Mouse (Mus musculus) heart, embryonic 13.5 days (tissue): ENCODE measurements around the gene Fam207a. TPM values are rescaled to one million over a fixed set of nuclear protein-coding genes. Genes with fewer than 3 reads are reported as not detected.

Source experiments
- ATAC-seq: fragments of 200-750 bp; cut with Nextera tagmentation; 2 replicates; pipeline ENCODE4 v1.8.0; 2017; ENCODE audit warnings: moderate TSS enrichment; ENCODE audit not compliant: insufficient number of reproducible peaks, low FRiP score, low TSS enrichment; ENCODE audit errors: extremely low read depth
- H3K27ac ChIP-seq: fragments of 300-500 bp; sonication (generic); replicated peaks from 2 replicates; pipeline ENCODE4 v1.5.1; 2015; ENCODE audit warnings: moderate library complexity, mild to moderate bottlenecking, inconsistent platforms
- H3K27me3 ChIP-seq: fragments of 300-500 bp; sonication (generic); replicated peaks from 2 replicates; pipeline ENCODE4 v1.6.1; 2015; ENCODE audit warnings: mild to moderate bottlenecking, inconsistent platforms
- H3K36me3 ChIP-seq: fragments of 300-500 bp; sonication (generic); 2 replicates; pipeline ENCODE4 v1.6.1; 2015; ENCODE audit warnings: mild to moderate bottlenecking, inconsistent platforms
- H3K4me1 ChIP-seq: fragments of 300-500 bp; sonication (generic); 2 replicates; pipeline ENCODE4 v1.6.1; 2015; ENCODE audit warnings: inconsistent platforms
- H3K4me2 ChIP-seq: fragments of 300-500 bp; sonication (generic); 2 replicates; pipeline ENCODE4 v1.6.1; 2015; ENCODE audit warnings: inconsistent platforms, mild to moderate bottlenecking, moderate library complexity
- H3K4me3 ChIP-seq: fragments of 300-500 bp; sonication (generic); 2 replicates; pipeline ENCODE4 v1.5.1; 2015; ENCODE audit warnings: moderate library complexity, mild to moderate bottlenecking, inconsistent platforms
- H3K9ac ChIP-seq: fragments of 300-500 bp; sonication (generic); 2 replicates; pipeline ENCODE4 v1.6.1; 2015; ENCODE audit warnings: inconsistent platforms, mild to moderate bottlenecking, moderate library complexity
- H3K9me3 ChIP-seq: fragments of 300-500 bp; sonication (generic); 2 replicates; pipeline ENCODE4 v1.6.1; 2016; ENCODE audit warnings: inconsistent platforms
- WGBS: fragments of 180-500 bp; shearing (Covaris S2); methylation state at CpG from one replicate; pipeline ENCODE4 v1.1.7; 2015; ENCODE audit warnings: mixed read lengths; 5-methylcytosine and 5-hydroxymethylcytosine counted together
- polyA plus RNA-seq: library from polyadenylated mRNA; unstranded; fragments of >200 nt; fragmentation: Nextera tagmentation; extraction: Ambion mirVana; gene quantifications from 2 replicates; pipeline ENCODE4 v1.2.1, GENCODE M21; 2015

The Fam207a gene
- polyA plus RNA-seq, 1 experiment from 2014 or later, result 24.0 TPM

- Histone ChIP-seq H3K36me3 (peaks cover 75% of the 10 kb centered on the region), H3K4me1 (peaks cover 18% of the 10 kb centered on the region), H3K27ac (no peak overlapping the region)
Observed at GRCm38 (mm10) chr10:77510225-77510982, 5.2 kb downstream of the Fam207a start.

DNA sequence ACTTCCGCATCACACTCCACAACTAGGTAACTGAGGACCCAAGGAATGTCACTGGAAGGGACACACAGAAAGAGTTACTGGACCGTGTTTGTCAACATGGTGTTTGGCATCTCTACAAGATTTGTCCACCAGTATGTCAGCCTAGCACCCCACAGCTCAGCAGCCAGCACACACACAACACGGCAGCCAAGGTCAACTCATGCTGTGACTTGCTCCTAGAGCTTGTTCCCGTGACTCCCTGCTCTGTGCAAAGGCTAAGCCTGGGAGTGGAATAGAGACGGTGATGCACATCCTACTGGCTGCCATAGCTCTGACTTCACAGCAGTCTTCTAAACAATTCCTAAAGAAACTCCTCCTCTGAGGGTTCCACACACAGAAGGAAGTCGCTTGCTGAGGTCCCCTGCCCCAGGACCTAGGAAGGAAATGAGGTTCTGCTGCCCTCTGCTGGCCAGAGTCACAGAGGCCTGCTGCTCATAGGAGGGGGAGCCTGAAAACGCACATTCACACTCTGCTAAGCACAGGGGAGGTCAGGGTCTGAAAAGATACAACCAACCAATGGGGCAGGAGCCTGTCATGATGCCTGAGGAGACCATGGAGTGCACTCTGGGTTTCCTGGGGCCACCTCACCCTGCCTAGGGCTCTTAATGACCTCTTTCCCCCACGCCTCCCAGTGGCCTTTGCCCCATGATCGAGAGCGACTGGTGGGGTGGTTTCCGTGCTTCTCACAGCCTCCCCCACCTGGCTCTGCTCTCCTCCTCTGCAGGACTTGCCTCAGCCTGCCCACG, 6.0 kb downstream of the Fam207a start:
- no peak overlapping the region for H3K4me3 ChIP-seq
- 52% methylated on average over 12 of the region's 12 CpGs for WGBS
- no peaks in the 10 kb centered on the region for H3K27me3 ChIP-seq
- no peaks in the 10 kb centered on the region for H3K9me3 ChIP-seq
- no peak overlapping the region for H3K4me2 ChIP-seq
- peaks cover 82% of the 10 kb centered on the region for H3K36me3 ChIP-seq
- H3K9ac ChIP-seq, result no peak overlapping the region
- H3K4me1 ChIP-seq, result peaks cover 11% of the 10 kb centered on the region
- ATAC-seq, result no peak
- no peak overlapping the region for H3K27ac ChIP-seq

More at GRCm38 (mm10) chr10:77510225-77510982, 5.2 kb downstream of the Fam207a start:
- no peak overlapping the region for H3K4me2 ChIP-seq
- H3K9me3 ChIP-seq, result no peaks in the 10 kb centered on the region
- no peak for ATAC-seq
- no peaks in the 10 kb centered on the region for H3K27me3 ChIP-seq
- no peak overlapping the region for H3K9ac ChIP-seq
- no peak overlapping the region for H3K4me3 ChIP-seq
- WGBS, result 76% methylated on average over 15 of the region's 15 CpGs

GRCm38 (mm10) chr10:77508744-77509143, 6.8 kb downstream of the Fam207a start:
- 96% methylated on average over 3 of the region's 3 CpGs for WGBS
- no peak overlapping the region for H3K4me3 ChIP-seq
- no peak for ATAC-seq
- no peak overlapping the region for H3K4me2 ChIP-seq
- H3K27me3 ChIP-seq, result no peaks in the 10 kb centered on the region
- H3K27ac ChIP-seq, result no peak overlapping the region
- H3K9ac ChIP-seq, result no peak overlapping the region
- H3K4me1 ChIP-seq, result peaks cover 6% of the 10 kb centered on the region
- H3K9me3 ChIP-seq, result no peaks in the 10 kb centered on the region
- H3K36me3 ChIP-seq, result peaks cover 77% of the 10 kb centered on the region

DNA sequence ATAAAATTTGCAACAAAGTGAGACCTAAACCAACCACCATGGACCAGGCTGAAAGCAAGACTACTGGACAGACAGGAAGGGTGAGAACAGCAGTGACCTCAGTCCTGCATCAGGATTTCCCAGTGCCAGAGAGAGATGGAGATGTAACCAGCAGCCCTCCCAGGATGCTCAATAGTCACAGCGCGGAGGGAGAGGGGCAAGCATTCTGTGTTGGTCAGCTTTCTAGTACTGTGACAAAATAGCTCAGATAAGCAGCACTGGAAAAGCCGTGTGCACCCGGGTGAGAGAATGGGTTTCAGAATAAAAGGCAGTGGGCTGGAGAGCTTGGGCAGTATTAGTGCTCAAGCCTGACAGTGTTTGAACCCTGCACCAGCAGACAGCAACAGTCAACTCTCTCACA, 7.8 kb downstream of the Fam207a start:
- Histone ChIP-seq H3K4me1 (peaks cover 6% of the 10 kb centered on the region), H3K9ac (no peak overlapping the region), H3K27ac (no peak overlapping the region), H3K27me3 (no peaks in the 10 kb centered on the region), H3K36me3 (peaks cover 77% of the 10 kb centered on the region), H3K4me2 (no peak overlapping the region), H3K4me3 (no peak overlapping the region), H3K9me3 (no peaks in the 10 kb centered on the region)
- ATAC-seq, result no peak
- 76% methylated on average over 4 of the region's 4 CpGs for WGBS

- no peak overlapping the region for H3K4me2 ChIP-seq
- no peak for ATAC-seq
- H3K27ac ChIP-seq, result no peak overlapping the region
- H3K36me3 ChIP-seq, result peaks cover 75% of the 10 kb centered on the region
- H3K9ac ChIP-seq, result no peak overlapping the region
- H3K4me1 ChIP-seq, result peaks cover 6% of the 10 kb centered on the region
- H3K4me3 ChIP-seq, result no peak overlapping the region
- H3K9me3 ChIP-seq, result no peaks in the 10 kb centered on the region
- H3K27me3 ChIP-seq, result no peaks in the 10 kb centered on the region
- 87% methylated on average over 13 of the region's 13 CpGs for WGBS
Observed at GRCm38 (mm10) chr10:77506961-77507577, 8.5 kb downstream of the Fam207a start.

DNA sequence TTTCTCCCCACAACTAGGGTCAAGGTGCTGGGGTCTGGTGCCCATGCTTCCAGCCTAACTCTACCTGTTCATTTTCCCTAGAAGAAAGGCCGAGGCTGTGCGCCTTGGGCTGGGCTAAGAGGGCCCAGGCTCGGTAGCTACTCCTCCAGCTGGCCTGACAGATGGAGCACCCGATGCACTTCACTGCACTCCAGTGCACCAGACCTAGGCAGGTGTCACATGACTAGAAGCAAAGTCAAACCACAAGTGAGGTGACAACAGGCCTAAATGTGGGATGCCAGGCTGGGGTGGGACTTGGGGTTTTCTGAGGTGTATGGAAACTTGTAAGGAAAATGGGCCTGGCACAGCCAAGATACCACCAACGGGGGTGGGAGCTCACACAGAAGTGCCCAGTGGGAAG, 9.1 kb downstream of the Fam207a start:
- WGBS, result 82% methylated on average over 5 of the region's 5 CpGs
- no peak overlapping the region for H3K9ac ChIP-seq
- no peaks in the 10 kb centered on the region for H3K27me3 ChIP-seq
- H3K9me3 ChIP-seq, result no peaks in the 10 kb centered on the region
- H3K4me2 ChIP-seq, result no peak overlapping the region
- H3K4me3 ChIP-seq, result no peak overlapping the region
- peaks cover 6% of the 10 kb centered on the region for H3K4me1 ChIP-seq
- no peak overlapping the region for H3K27ac ChIP-seq
- ATAC-seq, result no peak
- H3K36me3 ChIP-seq, result peaks cover 75% of the 10 kb centered on the region

DNA sequence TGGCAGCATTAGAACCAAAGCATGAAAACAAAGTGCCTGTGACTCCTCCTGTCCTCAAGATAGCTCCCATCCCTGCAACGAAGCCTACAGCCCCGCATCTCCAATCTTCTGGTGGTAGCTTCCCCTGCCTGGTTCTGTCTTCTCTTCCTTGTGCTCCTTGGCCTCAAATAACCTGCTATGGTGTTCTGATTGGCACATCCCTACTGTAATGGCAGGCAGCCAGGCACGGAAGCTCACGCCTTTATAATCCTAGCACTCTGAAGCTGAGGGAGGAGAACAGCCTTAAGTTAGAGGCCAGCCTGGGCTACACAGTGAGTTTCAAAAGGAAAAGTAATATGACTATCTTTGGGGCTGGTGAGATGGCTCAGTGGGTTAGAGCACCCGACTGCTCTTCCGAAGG, 11.4 kb downstream of the Fam207a start:
- Histone ChIP-seq H3K4me2 (no peak overlapping the region), H3K4me3 (no peak overlapping the region), H3K27ac (no peak overlapping the region), H3K36me3 (peaks cover 81% of the 10 kb centered on the region), H3K4me1 (peaks cover 15% of the 10 kb centered on the region), H3K9me3 (no peaks in the 10 kb centered on the region), H3K27me3 (no peaks in the 10 kb centered on the region), H3K9ac (no peak overlapping the region)
- ATAC-seq, result no peak
- WGBS, result 87% methylated on average over 6 of the region's 6 CpGs

- H3K4me1 ChIP-seq, result peaks cover 19% of the 10 kb centered on the region
- no peaks in the 10 kb centered on the region for H3K27me3 ChIP-seq
- no peaks in the 10 kb centered on the region for H3K9me3 ChIP-seq
- no peak overlapping the region for H3K4me3 ChIP-seq
- H3K9ac ChIP-seq, result no peak overlapping the region
- ATAC-seq, result no peak
- H3K4me2 ChIP-seq, result no peak overlapping the region
- peaks cover 78% of the 10 kb centered on the region for H3K36me3 ChIP-seq
- 81% methylated on average over 25 of the region's 25 CpGs for WGBS
- H3K27ac ChIP-seq, result no peak overlapping the region
Observed at GRCm38 (mm10) chr10:77502967-77503922, 12.3 kb downstream of the Fam207a start.

DNA sequence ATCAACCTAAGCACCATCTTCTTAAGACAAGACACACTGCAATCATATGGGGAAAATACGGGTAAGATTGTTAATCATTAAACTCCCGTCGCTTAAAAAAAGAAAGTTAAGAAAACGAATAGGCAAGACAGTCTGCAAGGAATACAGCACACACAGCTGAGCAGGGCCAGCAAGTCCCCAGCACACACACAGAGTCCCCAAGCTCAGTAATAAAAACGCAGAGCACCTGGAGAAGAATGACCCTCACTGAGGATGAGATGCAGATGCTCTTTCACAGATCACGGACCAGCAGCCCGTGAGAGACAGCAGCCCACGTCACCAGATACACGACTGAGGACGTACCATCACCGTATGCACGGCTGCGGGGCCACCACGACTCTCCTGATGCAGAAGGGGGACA, 14.9 kb downstream of the Fam207a start:
- H3K4me1 ChIP-seq, result peaks cover 23% of the 10 kb centered on the region

GRCm38 (mm10) chr10:77498254-77498653, 17.3 kb downstream of the Fam207a start:
- Histone ChIP-seq H3K9ac (peak overlapping the region; percentile 37; the same call in 1 of the 2 replicates), H3K4me2 (no peak overlapping the region), H3K27me3 (no peaks in the 10 kb centered on the region), H3K4me1 (peaks cover 23% of the 10 kb centered on the region), H3K9me3 (no peaks in the 10 kb centered on the region; the same call in 1 of the 2 replicates), H3K27ac (no peak overlapping the region), H3K36me3 (peaks cover 82% of the 10 kb centered on the region), H3K4me3 (no peak overlapping the region)
- 70% methylated on average over 6 of the region's 6 CpGs for WGBS
- ATAC-seq, result peak; percentile 27; the same call in 1 of the 2 replicates

More for the DNA sequence above, 14.9 kb downstream of the Fam207a start:
- Histone ChIP-seq H3K4me3 (no peak overlapping the region), H3K4me2 (no peak overlapping the region), H3K9ac (no peak overlapping the region), H3K27me3 (no peaks in the 10 kb centered on the region), H3K27ac (no peak overlapping the region), H3K9me3 (no peaks in the 10 kb centered on the region), H3K36me3 (peaks cover 75% of the 10 kb centered on the region)
- ATAC-seq, result no peak
- WGBS, result 83% methylated on average over 14 of the region's 14 CpGs
